Comparison of ENCODE assay signal across 14 mouse cellular contexts in genomic region chr13:63188306-63188705, GRCm38 (mm10).
A peak's percentile ranks its signal among the peaks of the same experiment; 100 is the strongest.
DNase-seq lines count a peak whose midpoint lies in the region; ATAC-seq and TF ChIP-seq lines count a peak whose summit lies in the region.
"Had no signal": no experiment of that assay in that cellular context is flagged by ENCODE, and none has a peak within 500 bp of the region (broad histone marks: within the 10 kb centered on the region; RNA-seq: fewer than 3 reads in every experiment).

No protein-coding gene starts in this region.

- ATAC-seq in cerebellum, adult (ENCODE audit: insufficient number of reproducible peaks, low FRiP score, low TSS enrichment): no peak
- no peak for ATAC-seq in kidney, embryonic 16.5 days (ENCODE audit: low FRiP score, low TSS enrichment)
- ATAC-seq in embryonic facial prominence, embryonic 13.5 days (ENCODE audit: insufficient number of reproducible peaks, insufficient read depth, low FRiP score, low TSS enrichment, low read depth): no peak
- ATAC-seq in limb, embryonic 14.5 days (ENCODE audit: low FRiP score, low read depth): 0 out of 2 replicates have a peak, but pooled peaks have one; percentile 25
- no peak for ATAC-seq in megakaryocyte-erythroid progenitor cell, adult 5-6 weeks (replicated peaks; ENCODE audit: low FRiP score, low TSS enrichment, poor library complexity, severe bottlenecking)

- H3K27ac ChIP-seq in kidney, embryonic 16.5 days (ENCODE audit: low read length): peak overlapping the region; percentile 56
- peak overlapping the region; percentile 87 for H3K27ac ChIP-seq in embryonic facial prominence, embryonic 13.5 days
- peak overlapping the region; percentile 80; the same call in 1 of the 2 replicates for H3K27ac ChIP-seq in limb, embryonic 14.5 days (replicated peaks; ENCODE audit: low read depth, low read length)
- H3K27ac ChIP-seq: forebrain, embryonic 12.5 days; hindbrain, embryonic 12.5 days had no signal

- no peak overlapping the region for H3K4me2 ChIP-seq in kidney, embryonic 16.5 days (replicated peaks; ENCODE audit: low read depth, low read length)
- H3K4me2 ChIP-seq in embryonic facial prominence, embryonic 13.5 days: no peak overlapping the region
- no peak overlapping the region for H3K4me2 ChIP-seq in limb, embryonic 14.5 days (replicated peaks; ENCODE audit: low read depth, low read length, severe bottlenecking)
- H3K4me2 ChIP-seq: forebrain, embryonic 12.5 days; hindbrain, embryonic 12.5 days; lung, embryonic 14.5 days had no signal

- H3K9me3 ChIP-seq in kidney, embryonic 16.5 days (ENCODE audit: low read length): no peaks in the 10 kb centered on the region
- no peaks in the 10 kb centered on the region for H3K9me3 ChIP-seq in embryonic facial prominence, embryonic 13.5 days
- no peaks in the 10 kb centered on the region for H3K9me3 ChIP-seq in limb, embryonic 14.5 days (ENCODE audit: control insufficient read depth, low read length)
- H3K9me3 ChIP-seq: forebrain, embryonic 12.5 days; hindbrain, embryonic 12.5 days had no signal

- no peaks in the 10 kb centered on the region for H3K36me3 ChIP-seq in kidney, embryonic 16.5 days (ENCODE audit: insufficient read depth, low read length)
- peaks cover 9% of the 10 kb centered on the region for H3K36me3 ChIP-seq in embryonic facial prominence, embryonic 13.5 days
- peaks cover 3% of the 10 kb centered on the region; the same call in 1 of the 2 replicates for H3K36me3 ChIP-seq in limb, embryonic 14.5 days (ENCODE audit: control insufficient read depth, insufficient read depth, low read length)
- H3K36me3 ChIP-seq: forebrain, embryonic 12.5 days; hindbrain, embryonic 12.5 days had no signal

- peaks cover 47% of the 10 kb centered on the region for H3K4me1 ChIP-seq in kidney, embryonic 16.5 days (ENCODE audit: insufficient read depth, low read length)
- peaks cover 41% of the 10 kb centered on the region for H3K4me1 ChIP-seq in embryonic facial prominence, embryonic 13.5 days
- H3K4me1 ChIP-seq in limb, embryonic 14.5 days (ENCODE audit: control insufficient read depth, insufficient read depth, low read length): peaks cover 52% of the 10 kb centered on the region

- H3K27me3 ChIP-seq in kidney, embryonic 16.5 days (ENCODE audit: insufficient read depth, low read length): no peaks in the 10 kb centered on the region
- no peaks in the 10 kb centered on the region for H3K27me3 ChIP-seq in embryonic facial prominence, embryonic 13.5 days
- H3K27me3 ChIP-seq in limb, embryonic 14.5 days (ENCODE audit: control insufficient read depth, insufficient read depth, low read length): no peaks in the 10 kb centered on the region
- H3K27me3 ChIP-seq: forebrain, embryonic 12.5 days; hindbrain, embryonic 12.5 days had no signal

- peak; percentile 46 to 53 for DNase-seq in cerebellum, postnatal 14 days
- no peak for DNase-seq in kidney, postnatal 10 days
- DNase-seq in limb, embryonic 14.5 days (ENCODE audit: low spot score): peak; percentile 25
- no peak for DNase-seq in gastrocnemius, postnatal 36 days
- DNase-seq: B cell, adult 2 months; cerebellum, adult 11-12 months; heart, adult 18-20 months had no signal

- no peak for TF ChIP-seq POLR2A in limb, embryonic 14.5 days (IDR thresholded peaks at IDR 0.05; ENCODE audit: borderline replicate concordance, extremely low read depth, insufficient read depth, insufficient read length)

- intact Hi-C loops in gastrocnemius, postnatal 36 days (cut with DNase I): no loop called here

- H3K4me3 ChIP-seq in kidney, embryonic 16.5 days (ENCODE audit: low read length): no peak overlapping the region
- H3K4me3 ChIP-seq in embryonic facial prominence, embryonic 13.5 days: no peak overlapping the region
- no peak overlapping the region for H3K4me3 ChIP-seq in limb, embryonic 14.5 days (replicated peaks; ENCODE audit: low read length)
- H3K4me3 ChIP-seq: forebrain, embryonic 12.5 days; hindbrain, embryonic 12.5 days had no signal

- no peak overlapping the region for H3K9ac ChIP-seq in kidney, embryonic 16.5 days (replicated peaks; ENCODE audit: low read length)
- H3K9ac ChIP-seq in embryonic facial prominence, embryonic 13.5 days: no peak overlapping the region
- no peak overlapping the region for H3K9ac ChIP-seq in limb, embryonic 14.5 days (ENCODE audit: low read depth, low read length, severe bottlenecking)
- H3K9ac ChIP-seq: forebrain, embryonic 12.5 days; hindbrain, embryonic 12.5 days; lung, embryonic 14.5 days had no signal

- 40% methylated on average over 5 of the region's 5 CpGs for WGBS in kidney, embryonic 16.5 days
- WGBS in embryonic facial prominence, embryonic 13.5 days: 58% methylated on average over 5 of the region's 5 CpGs
- 43% methylated on average over 5 of the region's 5 CpGs for WGBS in limb, embryonic 14.5 days

Comparison
In these comparisons a context has a peak if more than half of its experiments do, and no peak if none do; other contexts are left out.
1. DNase-seq: peak in cerebellum, postnatal 14 days (2 of 2) and limb, embryonic 14.5 days (single experiment); none in kidney, postnatal 10 days (single experiment) and gastrocnemius, postnatal 36 days (0 of 2).
2. Peak in every context shown above with its lines, with median percentiles within 50 percentile points of each other: H3K27ac ChIP-seq.